Mouse (Mus musculus): ENCODE data around the gene Lyzl4.

DNA sequence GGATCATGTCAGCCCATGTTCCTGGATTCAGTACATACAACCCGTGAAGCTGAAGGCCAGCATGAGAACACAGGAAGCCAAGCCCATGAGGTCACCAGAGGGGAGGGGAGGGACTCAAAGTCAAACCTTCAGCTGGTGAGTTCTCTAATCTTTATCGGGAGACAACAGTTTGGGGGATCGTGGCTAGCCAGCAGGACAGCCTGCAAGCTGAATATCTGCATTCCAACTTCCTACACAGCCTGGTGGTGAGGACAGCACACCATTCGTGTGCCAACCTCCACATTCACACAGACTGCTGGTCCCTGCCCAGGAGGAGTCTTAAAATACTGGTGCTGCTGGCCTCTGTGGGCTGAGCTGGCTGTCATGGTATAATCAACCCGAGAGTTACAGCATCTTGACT lies 85.0 kb downstream of the Lyzl4 start:
- TF ChIP-seq CTCF (IDR thresholded peaks at IDR 0.05; ENCODE audit: low read depth, low read length): no peak
- no peak for TF ChIP-seq POLR2A (IDR thresholded peaks at IDR 0.05; ENCODE audit: extremely low read depth, insufficient read depth, low read length)
